Mouse (Mus musculus): ENCODE results near the gene Gkn3.

DNA sequence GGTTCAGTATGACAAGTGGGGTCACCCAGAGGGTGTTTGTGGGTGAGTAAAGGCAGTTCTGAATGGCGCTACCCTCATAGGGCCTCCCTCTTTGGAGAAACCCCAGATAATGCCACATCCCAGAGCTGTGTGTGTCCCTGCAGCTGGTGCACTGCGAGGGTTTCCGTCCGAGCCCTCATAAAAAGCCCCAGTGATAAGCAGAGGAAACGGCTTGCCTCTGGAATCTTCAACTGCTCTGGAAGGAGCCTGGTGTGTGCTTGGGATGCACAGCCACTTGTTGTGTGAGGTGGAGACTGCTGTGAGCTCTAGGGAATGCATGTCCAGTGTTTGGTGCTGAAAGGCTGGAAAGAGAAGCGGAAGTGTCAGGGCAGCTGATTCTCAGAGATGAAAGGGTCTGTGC lies 12.7 kb upstream of the Gkn3 start:
- TF ChIP-seq POLR2A (IDR thresholded peaks at IDR 0.05; ENCODE audit: borderline replicate concordance, control insufficient read depth, low read depth, low read length) (no peak), CTCF (IDR thresholded peaks at IDR 0.05; ENCODE audit: control insufficient read depth, insufficient read depth, low read length) (no peak)

All from bone marrow, adult 2 months (tissue).